Mouse (Mus musculus) thymus, postnatal 14 days (tissue): ENCODE results near the gene Acer1.

Experiments used
- DNase-seq: peaks from one replicate; pipeline ENCODE4 v3.0.0; 2021

The Acer1 gene

GRCm38 (mm10) chr17:56982013-56982412 lies at the start of gene Acer1:
Acer1 (minus strand) TSS chr17:56982126.
- DNase-seq = no peak

- peak; percentile 99 for DNase-seq
Observed at GRCm38 (mm10) chr17:57030931-57031660, 49.2 kb upstream of the Acer1 start, which contains the start of gene Khsrp. Khsrp (minus strand) TSS chr17:57031522.

GRCm38 (mm10) chr17:57029691-57030090 lies 47.8 kb upstream of the Acer1 start:
- no peak for DNase-seq

GRCm38 (mm10) chr17:57027471-57027870 lies 45.5 kb upstream of the Acer1 start:
- no peak for DNase-seq

- no peak for DNase-seq
Observed at GRCm38 (mm10) chr17:57020960-57021359, 39.0 kb upstream of the Acer1 start.

- DNase-seq = no peak
Observed at GRCm38 (mm10) chr17:57019693-57020092, 37.8 kb upstream of the Acer1 start.

DNA sequence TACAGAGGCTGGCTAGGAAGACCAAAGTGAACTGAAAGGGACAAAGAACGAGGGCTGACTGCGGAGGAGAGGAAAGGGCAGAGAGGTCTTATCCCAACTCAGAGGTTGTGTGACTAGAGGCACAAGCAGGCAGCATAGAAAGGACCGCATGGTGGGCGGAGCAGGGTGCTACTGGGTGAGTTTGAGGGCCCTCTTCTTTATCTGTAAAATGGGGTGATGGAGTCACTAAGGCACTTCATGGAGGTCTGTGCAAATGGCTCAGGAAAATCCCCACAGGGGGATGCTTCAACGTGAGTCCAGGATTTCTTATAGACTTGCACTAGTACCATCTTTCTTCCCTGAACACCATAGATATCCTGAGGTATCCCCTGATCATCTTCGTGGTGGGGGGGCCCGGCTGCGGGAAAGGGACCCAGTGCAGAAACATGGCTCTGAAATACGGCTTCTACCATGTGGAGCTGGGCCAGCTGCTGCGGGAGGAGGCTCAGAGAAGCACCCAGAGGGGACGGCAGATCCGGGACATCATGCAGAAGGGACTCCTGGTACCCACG lies 30.4 kb upstream of the Acer1 start:
- DNase-seq = no peak

- DNase-seq = peak; percentile 93
Observed at GRCm38 (mm10) chr17:57011236-57012141, 29.6 kb upstream of the Acer1 start, which contains the start of the genes Gtf2f1 and Gm17949. Gtf2f1 (minus strand) TSS chr17:57011288. Gm17949 (plus strand) TSS chr17:57011469.

GRCm38 (mm10) chr17:57010911-57011235 lies 28.9 kb upstream of the Acer1 start:
- DNase-seq = no peak

- no peak for DNase-seq
Observed at GRCm38 (mm10) chr17:57007137-57007905, 25.4 kb upstream of the Acer1 start.

DNA sequence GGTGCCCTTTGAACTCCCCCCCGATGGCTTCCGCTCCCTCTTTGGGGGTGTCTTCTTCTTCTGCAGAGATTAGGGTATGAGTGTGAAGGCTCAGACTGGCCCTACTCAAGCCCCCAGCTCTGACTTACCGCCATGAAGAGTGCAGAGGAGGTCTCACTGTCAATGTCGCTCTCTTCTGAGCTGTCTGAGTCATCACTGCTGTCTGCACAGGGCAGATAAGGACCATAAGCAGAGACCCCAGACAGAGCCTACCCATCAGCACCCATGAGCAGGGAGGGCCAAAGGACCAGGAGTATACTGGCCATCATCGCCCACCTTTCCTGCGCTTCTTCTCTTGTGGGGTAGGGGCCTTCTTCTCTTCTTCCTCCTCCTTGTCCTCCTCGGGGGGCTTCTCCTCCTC lies 22.1 kb upstream of the Acer1 start:
- DNase-seq = no peak

DNA sequence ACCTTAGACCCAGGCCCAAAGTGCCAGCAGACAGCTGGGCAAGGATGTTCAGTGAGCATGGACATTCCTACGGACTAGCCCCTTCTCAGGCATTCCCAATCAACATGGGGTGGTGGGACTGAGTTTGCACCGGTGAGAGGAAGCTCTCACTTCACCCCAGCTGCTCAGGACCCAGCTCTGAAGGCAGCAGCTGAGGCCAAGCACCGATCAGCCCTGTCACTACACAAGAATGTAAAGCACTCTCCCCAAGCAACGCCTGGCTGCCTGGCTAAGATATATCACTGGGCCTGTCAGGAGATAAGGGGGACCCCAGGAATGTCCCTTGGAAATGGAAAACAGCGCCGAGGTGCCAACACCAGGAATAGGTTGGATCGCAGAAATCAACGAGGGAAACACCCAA lies 19.3 kb upstream of the Acer1 start:
- no peak for DNase-seq

DNA sequence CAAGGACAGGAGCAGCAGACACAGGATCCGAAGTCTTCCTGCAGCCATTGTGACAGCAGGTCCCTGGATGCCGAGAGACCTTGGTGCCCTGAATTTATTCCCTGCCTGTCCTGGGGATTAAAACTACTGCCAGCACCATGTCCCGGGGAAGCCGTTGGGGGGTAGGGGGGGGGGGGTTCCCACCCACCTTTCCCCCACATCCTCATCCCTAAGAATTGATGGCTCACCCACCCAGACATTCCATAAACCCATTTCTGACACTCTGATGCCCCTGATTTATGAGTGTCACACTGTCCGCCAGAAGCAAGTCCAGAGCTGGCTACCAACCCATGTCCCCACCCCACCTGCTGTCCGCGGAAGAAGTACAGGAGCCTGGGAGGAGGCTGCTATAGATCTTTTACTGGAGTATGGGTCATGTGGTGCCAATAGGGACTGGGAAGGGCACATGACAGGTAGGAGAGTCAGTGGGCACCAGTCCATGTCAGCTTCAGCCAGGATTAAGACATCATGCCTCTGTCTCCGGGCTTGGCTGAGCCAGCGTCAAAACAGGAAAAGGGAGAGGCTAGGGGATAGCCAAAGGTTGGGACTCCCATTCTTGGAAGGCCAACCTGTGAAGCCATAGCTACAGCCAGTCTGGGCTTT lies 18.2 kb upstream of the Acer1 start, which contains the start of gene Pspn:
Gene Pspn, minus strand, starts transcription at position 51 of the 642 bp plus-strand sequence.
- no peak for DNase-seq

DNA sequence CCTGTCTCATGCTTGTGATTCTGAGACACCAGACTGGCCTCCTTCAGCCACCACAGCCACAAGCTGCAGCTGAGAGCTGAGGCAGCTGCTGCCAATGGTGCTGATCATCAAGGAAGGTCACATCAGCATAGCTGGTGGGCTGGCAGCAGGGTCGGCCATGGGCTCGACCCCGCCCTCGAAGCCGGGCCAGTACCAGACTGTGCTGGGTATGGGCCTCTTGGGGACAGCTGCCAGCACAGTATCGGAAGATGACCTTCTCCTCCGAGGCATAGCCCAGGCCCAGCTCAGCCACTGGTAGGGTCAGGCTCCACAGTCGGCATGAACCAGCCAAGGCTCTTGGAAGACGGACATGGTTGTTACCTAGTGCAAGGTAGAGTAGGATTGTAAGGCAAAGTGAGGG lies 17.5 kb upstream of the Acer1 start:
- no peak for DNase-seq

DNA sequence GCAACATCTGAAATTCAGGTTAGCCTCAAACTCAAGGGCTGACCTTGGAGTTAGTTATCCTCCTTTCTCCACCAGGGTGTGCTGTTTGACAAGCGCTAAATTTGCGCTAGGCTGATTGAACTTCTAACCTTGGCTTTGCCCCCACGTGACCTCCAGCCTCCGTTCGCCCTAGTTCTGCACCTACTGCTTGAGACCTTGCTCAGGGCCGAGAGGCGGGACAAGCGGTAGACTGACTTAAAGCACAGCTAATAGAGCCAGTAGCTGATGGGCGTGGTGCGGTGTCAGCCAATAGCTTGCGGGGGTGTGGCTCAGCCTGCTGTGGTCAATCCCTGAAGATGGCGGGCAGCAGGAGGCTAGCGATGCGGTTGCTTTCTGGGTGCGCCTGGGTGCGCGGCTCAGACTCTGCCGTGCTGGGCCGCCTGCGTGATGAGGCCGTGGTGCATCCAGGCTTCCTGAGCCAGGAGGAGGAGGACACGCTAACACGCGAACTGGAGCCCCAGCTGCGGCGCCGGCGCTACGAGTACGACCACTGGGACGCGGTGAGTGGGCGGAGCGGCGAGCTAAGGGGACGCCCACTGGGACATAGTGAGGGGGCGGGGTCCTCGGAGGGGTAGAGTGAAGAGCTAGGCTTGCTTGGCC lies 15.2 kb upstream of the Acer1 start, which contains the start of gene Alkbh7:
Gene Alkbh7, plus strand, starts transcription at position 311 of the 639 bp plus-strand sequence.
- peak; percentile 95 for DNase-seq

DNA sequence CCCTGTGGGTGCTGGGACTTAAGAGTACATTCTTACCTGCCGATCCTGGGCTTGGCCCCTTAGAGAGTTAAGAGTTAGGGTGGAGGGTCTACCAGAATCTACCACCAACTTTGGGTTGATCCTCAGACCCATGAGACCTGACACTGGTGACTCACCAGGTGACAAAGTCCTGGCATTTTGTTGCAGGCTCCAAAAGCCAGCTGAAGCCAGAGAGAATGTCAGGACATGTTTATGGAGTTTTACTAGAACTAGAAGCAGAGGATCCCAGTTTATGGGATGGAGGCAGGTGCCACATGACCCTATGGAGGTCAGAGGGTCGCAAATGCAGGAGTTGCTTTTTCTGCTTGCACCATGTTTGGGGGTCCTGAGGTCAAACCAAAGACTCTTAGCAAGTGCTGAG lies 14.6 kb upstream of the Acer1 start:
- DNase-seq = no peak

- DNase-seq = no peak
Observed at GRCm38 (mm10) chr17:56995046-56995445, 13.1 kb upstream of the Acer1 start.

- DNase-seq = no peak
Observed at GRCm38 (mm10) chr17:56990966-56991365, 9.0 kb upstream of the Acer1 start.

DNA sequence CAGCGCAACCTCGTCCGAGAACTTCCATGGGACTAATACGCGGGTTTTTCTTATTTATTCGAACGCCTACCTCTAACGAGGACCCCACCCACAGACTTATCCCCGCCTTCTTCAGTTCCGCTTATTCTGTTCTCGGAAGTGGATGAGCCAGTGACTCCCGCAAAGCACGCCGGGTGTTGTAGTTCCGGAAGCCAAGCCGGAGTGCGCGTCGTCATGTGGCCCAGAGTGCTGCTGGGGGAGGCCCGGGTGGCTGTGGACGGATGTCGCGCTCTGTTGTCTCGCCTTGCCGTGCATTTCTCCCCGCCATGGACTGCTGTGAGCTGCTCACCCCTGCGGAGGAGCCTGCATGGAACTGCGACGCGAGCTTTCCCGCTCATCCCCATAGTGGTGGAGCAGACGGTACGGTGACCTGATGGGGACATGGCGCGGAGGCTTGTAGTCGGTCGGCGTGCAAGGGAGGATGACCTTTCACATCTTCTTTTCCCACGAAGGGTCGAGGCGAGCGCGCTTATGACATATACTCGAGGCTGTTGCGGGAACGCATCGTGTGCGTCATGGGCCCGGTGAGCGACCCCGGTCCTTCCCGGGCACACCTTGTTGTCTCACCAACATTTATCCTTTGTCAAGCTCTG lies 8.3 kb upstream of the Acer1 start, which contains the start of gene Clpp:
Gene Clpp, plus strand, starts transcription at position 191 of the 632 bp plus-strand sequence.
- peak; percentile 96 for DNase-seq

GRCm38 (mm10) chr17:56989467-56990114 lies 7.7 kb upstream of the Acer1 start:
- peak; percentile 38 for DNase-seq
